Mouse (Mus musculus) liver, embryonic 15.5 days (tissue): ENCODE data around the gene Chd9. TPM values are rescaled to one million over a fixed set of nuclear protein-coding genes. Genes with fewer than 3 reads are reported as not detected.

Experiments
- ATAC-seq: fragments of 200-750 bp; cut with Nextera tagmentation; 2 replicates; pipeline ENCODE4 v1.8.0; 2017; ENCODE audit warnings: moderate number of reproducible peaks, mild to moderate bottlenecking, moderate library complexity; ENCODE audit not compliant: insufficient read depth
- H3K27ac ChIP-seq: fragments of 300-500 bp; sonication (generic); replicated peaks from 2 replicates; pipeline ENCODE4 v1.5.1; 2015; ENCODE audit warnings: mild to moderate bottlenecking, inconsistent platforms
- H3K27me3 ChIP-seq: fragments of 300-500 bp; sonication (generic); 2 replicates; pipeline ENCODE4 v1.6.1; 2015; ENCODE audit warnings: mild to moderate bottlenecking, inconsistent platforms
- H3K36me3 ChIP-seq: fragments of 300-500 bp; sonication (generic); replicated peaks from 2 replicates; pipeline ENCODE4 v1.6.1; 2015; ENCODE audit warnings: moderate library complexity, mild to moderate bottlenecking, inconsistent platforms
- H3K4me1 ChIP-seq: fragments of 300-500 bp; sonication (generic); replicated peaks from 2 replicates; pipeline ENCODE4 v1.6.1; 2015; ENCODE audit warnings: inconsistent platforms
- H3K4me2 ChIP-seq: fragments of 300-500 bp; sonication (generic); 2 replicates; pipeline ENCODE4 v1.6.1; 2015; ENCODE audit warnings: moderate library complexity, mild to moderate bottlenecking, inconsistent platforms
- H3K4me3 ChIP-seq: fragments of 300-500 bp; sonication (generic); replicated peaks from 2 replicates; pipeline ENCODE4 v1.5.1; 2015; ENCODE audit warnings: mild to moderate bottlenecking, inconsistent platforms
- H3K9ac ChIP-seq: fragments of 300-500 bp; sonication (generic); 2 replicates; pipeline ENCODE4 v1.6.1; 2015; ENCODE audit warnings: moderate library complexity, mild to moderate bottlenecking, inconsistent platforms
- H3K9me3 ChIP-seq: fragments of 300-500 bp; sonication (generic); replicated peaks from 2 replicates; pipeline ENCODE4 v1.6.1; 2016; ENCODE audit warnings: inconsistent platforms
- WGBS: fragments of 180-500 bp; shearing (Covaris S2); methylation state at CpG from one replicate; pipeline ENCODE4 v1.1.7; 2015; ENCODE audit warnings: mixed read lengths; ENCODE audit not compliant: insufficient replicate concordance; 5-methylcytosine and 5-hydroxymethylcytosine counted together
- polyA plus RNA-seq: library from polyadenylated mRNA; unstranded; fragments of >200 nt; fragmentation: Nextera tagmentation; extraction: Ambion mirVana; gene quantifications from 2 replicates; pipeline ENCODE4 v1.2.1, GENCODE M21; 2015

Chd9 gene
- polyA plus RNA-seq, 1 experiment from 2014 or later = 13.2 TPM

- no peak overlapping the region for H3K27ac ChIP-seq
- H3K4me2 ChIP-seq = no peak overlapping the region
- H3K4me3 ChIP-seq = no peak overlapping the region
- no peaks in the 10 kb centered on the region for H3K27me3 ChIP-seq
- 54% methylated on average over 13 of the region's 13 CpGs for WGBS
- H3K9me3 ChIP-seq = no peaks in the 10 kb centered on the region
- ATAC-seq = no peak
- H3K36me3 ChIP-seq = no peaks in the 10 kb centered on the region
- no peaks in the 10 kb centered on the region for H3K4me1 ChIP-seq
- no peak overlapping the region for H3K9ac ChIP-seq
These were observed 13.2 kb downstream of the Chd9 start for GRCm38 (mm10) chr8:90841321-90841720.

- H3K27me3 ChIP-seq = no peaks in the 10 kb centered on the region
- H3K4me3 ChIP-seq = no peak overlapping the region
- H3K36me3 ChIP-seq = no peaks in the 10 kb centered on the region
- 70% methylated on average over 6 of the region's 6 CpGs for WGBS
- no peak overlapping the region for H3K9ac ChIP-seq
- H3K4me2 ChIP-seq = no peak overlapping the region
- H3K4me1 ChIP-seq = no peaks in the 10 kb centered on the region
- H3K27ac ChIP-seq = no peak overlapping the region
- no peak for ATAC-seq
- H3K9me3 ChIP-seq = no peaks in the 10 kb centered on the region
These were observed 15.0 kb downstream of the Chd9 start for GRCm38 (mm10) chr8:90843127-90843526.

GRCm38 (mm10) chr8:90844179-90844967 is 16.2 kb downstream of the Chd9 start:
- no peaks in the 10 kb centered on the region for H3K9me3 ChIP-seq
- no peaks in the 10 kb centered on the region for H3K36me3 ChIP-seq
- no peaks in the 10 kb centered on the region for H3K4me1 ChIP-seq
- H3K27ac ChIP-seq = no peak overlapping the region
- H3K9ac ChIP-seq = no peak overlapping the region
- H3K27me3 ChIP-seq = no peaks in the 10 kb centered on the region
- ATAC-seq = no peak
- no peak overlapping the region for H3K4me2 ChIP-seq
- no peak overlapping the region for H3K4me3 ChIP-seq
- 55% methylated on average over 9 of the region's 9 CpGs for WGBS

- ATAC-seq = no peak
- H3K27ac ChIP-seq = no peak overlapping the region
- no peaks in the 10 kb centered on the region for H3K9me3 ChIP-seq
- H3K27me3 ChIP-seq = no peaks in the 10 kb centered on the region
- H3K4me3 ChIP-seq = no peak overlapping the region
- 70% methylated on average over 7 of the region's 7 CpGs for WGBS
- no peaks in the 10 kb centered on the region for H3K4me1 ChIP-seq
- no peak overlapping the region for H3K9ac ChIP-seq
- H3K4me2 ChIP-seq = no peak overlapping the region
- H3K36me3 ChIP-seq = no peaks in the 10 kb centered on the region
These were observed 19.8 kb downstream of the Chd9 start for GRCm38 (mm10) chr8:90847980-90848379.

GRCm38 (mm10) chr8:90849462-90850050 is 21.4 kb downstream of the Chd9 start:
- ATAC-seq = no peak
- Histone ChIP-seq H3K4me2 (no peak overlapping the region), H3K4me1 (0 out of 2 replicates have a peak, but pooled peaks cover 2% of the 10 kb centered on the region), H3K4me3 (no peak overlapping the region), H3K9ac (no peak overlapping the region), H3K9me3 (no peaks in the 10 kb centered on the region), H3K36me3 (no peaks in the 10 kb centered on the region), H3K27ac (no peak overlapping the region), H3K27me3 (no peaks in the 10 kb centered on the region)
- WGBS = 68% methylated on average over 11 of the region's 11 CpGs

GRCm38 (mm10) chr8:90851544-90851943 is 23.4 kb downstream of the Chd9 start:
- WGBS = 61% methylated on average over 8 of the region's 8 CpGs
- no peak overlapping the region for H3K4me2 ChIP-seq
- ATAC-seq = no peak
- H3K9ac ChIP-seq = no peak overlapping the region
- H3K27ac ChIP-seq = no peak overlapping the region
- 0 out of 2 replicates have a peak, but pooled peaks cover 5% of the 10 kb centered on the region for H3K4me1 ChIP-seq
- H3K4me3 ChIP-seq = no peak overlapping the region
- H3K36me3 ChIP-seq = no peaks in the 10 kb centered on the region
- no peaks in the 10 kb centered on the region for H3K27me3 ChIP-seq
- H3K9me3 ChIP-seq = no peaks in the 10 kb centered on the region

GRCm38 (mm10) chr8:90853971-90854670 is 26.0 kb downstream of the Chd9 start:
- ATAC-seq = no peak
- H3K4me2 ChIP-seq = 0 out of 2 replicates have a peak overlapping the region, but pooled peaks have one; percentile 3
- H3K9me3 ChIP-seq = no peaks in the 10 kb centered on the region
- H3K27me3 ChIP-seq = no peaks in the 10 kb centered on the region
- H3K4me3 ChIP-seq = no peak overlapping the region
- H3K36me3 ChIP-seq = no peaks in the 10 kb centered on the region
- WGBS = 63% methylated on average over 9 of the region's 9 CpGs
- H3K27ac ChIP-seq = no peak overlapping the region
- H3K4me1 ChIP-seq = 0 out of 2 replicates have a peak, but pooled peaks cover 5% of the 10 kb centered on the region
- no peak overlapping the region for H3K9ac ChIP-seq

- 23% methylated on average over 10 of the region's 10 CpGs for WGBS
- H3K27ac ChIP-seq = no peak overlapping the region
These were observed 26.6 kb downstream of the Chd9 start for GRCm38 (mm10) chr8:90854671-90855161.

GRCm38 (mm10) chr8:90856171-90856570 is 28.0 kb downstream of the Chd9 start:
- Histone ChIP-seq H3K27ac (no peak overlapping the region), H3K9me3 (no peaks in the 10 kb centered on the region), H3K36me3 (no peaks in the 10 kb centered on the region), H3K4me1 (0 out of 2 replicates have a peak, but pooled peaks cover 6% of the 10 kb centered on the region), H3K27me3 (no peaks in the 10 kb centered on the region), H3K9ac (no peak overlapping the region), H3K4me2 (no peak overlapping the region), H3K4me3 (no peak overlapping the region)
- WGBS = 61% methylated on average over 3 of the region's 3 CpGs
- ATAC-seq = no peak

More at GRCm38 (mm10) chr8:90854671-90855161, 26.6 kb downstream of the Chd9 start:
- 0 out of 2 replicates have a peak overlapping the region, but pooled peaks have one; percentile 3 for H3K4me2 ChIP-seq
- no peaks in the 10 kb centered on the region for H3K9me3 ChIP-seq
- ATAC-seq = no peak
- H3K9ac ChIP-seq = no peak overlapping the region
- H3K36me3 ChIP-seq = no peaks in the 10 kb centered on the region
- H3K4me3 ChIP-seq = no peak overlapping the region
- H3K4me1 ChIP-seq = 0 out of 2 replicates have a peak, but pooled peaks cover 5% of the 10 kb centered on the region
- no peaks in the 10 kb centered on the region for H3K27me3 ChIP-seq

- Histone ChIP-seq H3K4me1 (peaks cover 13% of the 10 kb centered on the region), H3K27me3 (no peaks in the 10 kb centered on the region), H3K4me2 (no peak overlapping the region), H3K36me3 (no peaks in the 10 kb centered on the region), H3K4me3 (no peak overlapping the region), H3K9ac (no peak overlapping the region), H3K9me3 (no peaks in the 10 kb centered on the region), H3K27ac (no peak overlapping the region)
- WGBS = 22% methylated on average over 1 of the region's 1 CpGs
- no peak for ATAC-seq
These were observed 28.8 kb downstream of the Chd9 start for GRCm38 (mm10) chr8:90856952-90857351.

GRCm38 (mm10) chr8:90858071-90858470 is 29.9 kb downstream of the Chd9 start:
- 73% methylated on average over 2 of the region's 2 CpGs for WGBS
- Histone ChIP-seq H3K9me3 (no peaks in the 10 kb centered on the region), H3K27ac (no peak overlapping the region), H3K9ac (no peak overlapping the region), H3K36me3 (no peaks in the 10 kb centered on the region), H3K4me3 (no peak overlapping the region), H3K4me1 (peaks cover 17% of the 10 kb centered on the region), H3K4me2 (no peak overlapping the region), H3K27me3 (no peaks in the 10 kb centered on the region)
- no peak for ATAC-seq
